Mouse (Mus musculus) adrenal gland, adult 2 months (tissue): Measurements from ENCODE around the gene Sfpq. TPM values are rescaled to one million over a fixed set of nuclear protein-coding genes. Genes with fewer than 3 reads are reported as not detected.

ENCODE experiments used
- DNase-seq: peaks from one replicate; pipeline ENCODE4 v3.0.0; 2021
- polyA plus RNA-seq: library from polyadenylated mRNA; depleted of rRNA; stranded (reverse); fragments of >200 nt; gene quantifications from 2 replicates; pipeline ENCODE4 v1.2.3, GENCODE M21; 2012
- total RNA-seq, 2 experiments: library from RNA; stranded (reverse); gene quantifications; 2 replicates each; pipeline ENCODE4 v1.2.3; 2021

Gene Sfpq
- total and polyA plus RNA-seq, 3 experiments: 67.9 to 268 (median 122) TPM

DNA sequence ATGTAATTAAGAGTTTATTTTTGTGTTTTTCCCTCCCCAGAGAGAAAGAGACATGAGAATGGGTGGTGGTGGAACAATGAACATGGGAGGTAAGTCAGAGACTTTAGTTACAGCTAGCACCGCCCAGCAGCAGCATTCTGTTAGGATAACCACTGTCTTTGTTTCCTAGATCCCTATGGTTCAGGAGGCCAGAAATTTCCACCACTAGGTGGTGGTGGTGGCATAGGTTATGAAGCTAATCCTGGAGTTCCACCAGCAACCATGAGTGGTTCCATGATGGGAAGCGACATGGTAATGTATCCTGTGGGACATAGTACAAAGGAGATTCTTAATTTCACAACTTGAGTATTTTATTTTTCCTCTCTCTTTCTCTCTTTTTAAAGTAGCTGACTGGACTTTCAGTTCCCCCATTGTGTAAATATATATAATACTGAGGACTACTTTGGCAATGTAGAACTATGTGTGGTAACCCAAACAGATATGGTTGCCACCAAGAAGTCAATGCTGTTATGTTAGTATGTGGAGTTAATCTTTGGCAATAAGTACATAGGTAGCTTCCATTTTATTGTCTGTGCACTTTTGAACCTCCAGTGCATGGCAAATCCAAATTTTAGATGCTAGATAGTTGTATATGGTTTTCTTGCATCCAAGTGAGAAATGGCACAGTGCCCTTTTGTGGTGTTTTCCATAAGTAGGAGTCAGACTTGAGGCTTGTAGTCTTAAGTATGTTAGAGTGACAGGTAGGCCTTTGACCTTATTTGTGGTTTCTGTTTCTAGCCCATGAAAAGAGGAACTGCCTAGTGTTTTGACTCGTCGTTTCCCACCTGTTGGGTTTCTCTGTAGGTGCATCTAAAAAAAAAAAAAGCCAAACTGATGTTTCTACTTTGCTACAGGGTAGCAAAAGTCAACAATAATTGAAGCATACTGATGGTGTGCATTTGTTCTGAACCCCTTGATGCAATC lies 6.4 kb downstream of the Sfpq start:
- peak; percentile 58 for DNase-seq

DNA sequence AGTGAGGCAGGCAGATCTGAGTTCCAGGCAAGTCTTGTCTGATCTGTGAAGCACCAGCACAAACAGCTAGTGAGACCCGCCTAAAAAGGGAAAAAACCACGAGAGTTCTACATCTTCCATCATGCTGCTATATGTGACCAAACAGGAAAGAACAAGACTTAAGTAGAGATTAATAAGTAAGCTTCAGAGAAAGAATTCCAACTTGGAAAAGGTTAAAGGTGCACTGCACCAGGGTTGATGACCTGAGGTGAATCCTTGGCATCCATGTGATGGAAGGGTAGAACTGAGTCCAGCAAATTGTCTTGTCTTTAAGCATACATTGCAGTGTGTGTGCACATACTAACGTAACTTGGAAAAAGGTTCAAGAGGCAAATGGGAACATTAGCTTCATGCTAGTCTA lies 16.0 kb downstream of the Sfpq start:
- DNase-seq: no peak

DNA sequence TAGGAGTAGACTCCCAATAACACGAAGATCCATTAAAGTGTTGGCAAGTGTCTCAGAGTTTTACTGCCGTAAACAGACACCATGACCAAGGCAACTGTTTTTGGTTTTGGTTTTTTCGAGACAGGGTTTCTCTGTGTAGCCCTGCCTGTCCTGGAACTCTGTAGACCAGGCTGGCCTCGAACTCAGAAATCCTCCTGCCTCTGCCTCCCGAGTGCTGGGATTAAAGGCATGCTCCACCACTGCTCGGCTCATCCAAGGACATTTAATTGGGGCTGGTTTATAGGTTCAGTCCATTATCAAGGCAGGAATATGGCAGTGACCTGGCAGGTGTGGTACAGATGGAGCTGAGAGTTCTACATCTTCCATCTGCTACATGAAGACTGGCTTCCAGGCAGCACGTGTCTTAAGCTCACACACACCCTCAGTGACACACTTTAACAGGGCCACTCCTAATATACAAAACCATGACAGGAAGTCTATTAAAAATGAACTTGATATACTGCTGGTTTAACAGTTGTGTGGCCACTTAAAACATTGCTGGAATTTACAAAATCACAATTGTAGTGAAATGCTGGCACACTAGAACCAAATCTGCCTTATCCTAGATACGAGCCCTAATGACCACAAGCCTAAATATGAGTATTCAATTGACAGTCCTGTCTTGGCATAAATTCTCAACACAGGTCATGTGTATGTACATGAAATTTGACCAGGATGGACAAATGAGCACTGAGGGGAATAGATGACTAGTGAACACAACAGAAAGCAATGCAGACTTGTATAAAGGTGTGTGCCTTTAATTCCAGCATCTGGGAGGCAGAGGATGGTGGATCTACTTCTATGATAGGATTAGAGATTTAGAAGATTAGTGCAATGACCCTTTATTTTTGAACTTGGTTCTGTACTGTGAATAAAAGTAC lies 17.0 kb downstream of the Sfpq start:
- no peak for DNase-seq

DNA sequence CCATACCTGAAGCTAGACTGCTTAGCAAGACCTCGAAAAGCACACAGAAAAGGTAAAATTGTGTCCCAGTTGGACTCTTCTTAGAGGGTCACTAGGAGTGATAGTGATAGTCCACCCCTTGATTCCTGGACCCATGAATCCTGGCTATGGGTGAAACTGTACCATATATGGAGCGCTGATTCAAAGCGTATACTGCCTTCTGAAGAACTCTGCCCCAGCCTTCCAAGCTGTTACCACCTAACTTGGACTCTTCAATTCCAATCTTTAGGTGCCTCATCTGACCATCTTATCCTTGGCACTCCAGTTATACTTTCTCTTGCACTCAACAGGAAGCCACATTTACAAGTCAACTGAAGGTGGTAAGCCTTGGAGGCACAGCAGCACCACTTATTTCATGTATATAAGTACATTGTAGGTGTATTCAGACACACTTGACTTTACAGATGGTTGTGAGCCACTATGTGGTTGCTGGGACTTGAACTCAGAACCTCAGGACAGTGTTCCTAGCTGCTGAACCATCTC lies 17.8 kb downstream of the Sfpq start:
- no peak for DNase-seq

DNA sequence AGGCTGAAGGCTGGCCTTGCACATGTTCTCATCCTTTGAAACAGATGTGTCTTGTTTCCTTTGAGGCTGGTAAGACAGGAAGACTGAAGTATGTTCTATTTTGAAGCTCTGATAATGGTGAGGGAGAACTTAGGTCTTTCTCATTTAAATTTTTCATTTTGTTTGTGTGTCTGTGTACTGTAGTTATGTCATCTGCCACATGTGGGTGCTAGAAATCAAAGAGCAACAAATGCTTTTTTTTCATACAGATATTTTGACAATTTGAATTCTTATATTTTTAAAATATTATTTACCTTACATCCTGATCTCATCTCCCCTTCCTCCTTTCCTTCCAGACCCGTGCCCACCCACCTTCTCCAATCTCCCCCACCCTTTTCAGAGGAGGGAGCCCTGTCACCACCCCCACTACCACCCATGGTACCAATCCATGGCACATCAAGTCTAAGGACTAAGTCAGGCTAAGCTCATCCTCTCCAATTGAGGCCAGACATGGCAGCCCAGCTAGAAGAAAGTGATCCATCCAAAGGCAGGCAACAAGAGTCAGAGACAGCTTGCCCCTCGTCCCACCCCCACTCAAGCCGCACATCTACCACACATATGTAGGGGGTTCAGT lies 18.9 kb downstream of the Sfpq start:
- no peak for DNase-seq

DNA sequence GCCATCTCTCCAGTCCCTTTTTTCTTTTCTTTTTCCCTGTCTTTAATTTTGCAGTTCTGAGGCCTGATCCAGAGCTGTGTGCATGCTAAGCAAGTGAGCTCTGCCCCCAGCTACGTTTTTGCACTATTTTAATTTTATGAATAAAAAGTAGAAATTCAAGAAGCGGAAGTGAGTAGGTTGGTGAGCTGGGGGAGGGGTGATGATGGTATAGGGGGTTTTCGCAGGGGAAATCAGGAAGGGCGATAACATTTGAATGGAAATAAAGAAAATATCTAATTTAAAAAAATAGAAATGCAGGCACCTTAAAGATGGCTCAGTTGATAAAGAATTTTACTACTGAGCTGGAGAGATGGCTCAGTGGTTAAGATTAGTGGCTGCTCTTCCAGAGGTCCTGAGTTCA lies 22.4 kb downstream of the Sfpq start:
- DNase-seq: no peak

DNA sequence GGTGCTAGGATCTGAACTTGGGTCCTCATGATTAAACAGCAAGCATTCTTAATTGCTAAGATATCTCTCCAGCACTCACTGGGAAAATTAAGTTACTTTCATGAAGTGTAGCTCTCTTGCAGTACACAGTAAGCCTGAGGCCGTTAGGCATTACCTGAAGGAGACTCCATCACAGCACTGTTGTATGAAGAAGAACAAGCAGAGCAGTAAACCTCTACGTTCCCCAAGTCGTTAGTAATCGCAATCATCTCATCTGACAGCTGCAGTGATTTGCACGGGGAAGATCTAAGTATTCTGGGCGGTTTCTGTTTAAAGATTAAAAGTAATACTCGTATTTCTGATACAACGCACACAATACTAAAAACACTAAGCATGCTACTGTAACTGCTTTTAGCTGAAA lies 30.0 kb downstream of the Sfpq start:
- DNase-seq: no peak

DNA sequence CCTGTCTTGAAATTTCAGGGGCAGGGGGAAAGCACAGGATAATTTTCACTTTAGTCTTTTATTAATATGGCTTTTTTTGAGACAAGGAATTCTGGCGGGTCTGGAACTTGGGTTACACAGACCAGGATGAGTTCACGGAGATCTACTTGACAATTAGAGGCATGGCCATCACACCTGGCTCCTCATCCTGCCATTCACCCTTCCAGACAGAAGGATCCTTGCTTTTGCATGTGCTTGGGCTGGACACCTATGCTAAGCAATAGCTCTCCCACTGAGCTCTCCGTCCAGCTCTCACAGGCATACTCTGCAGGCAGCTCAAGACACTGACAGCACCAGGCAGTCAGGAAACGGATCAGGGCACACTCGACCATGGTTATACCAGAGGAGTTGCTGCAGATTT lies 31.9 kb downstream of the Sfpq start:
- no peak for DNase-seq

DNA sequence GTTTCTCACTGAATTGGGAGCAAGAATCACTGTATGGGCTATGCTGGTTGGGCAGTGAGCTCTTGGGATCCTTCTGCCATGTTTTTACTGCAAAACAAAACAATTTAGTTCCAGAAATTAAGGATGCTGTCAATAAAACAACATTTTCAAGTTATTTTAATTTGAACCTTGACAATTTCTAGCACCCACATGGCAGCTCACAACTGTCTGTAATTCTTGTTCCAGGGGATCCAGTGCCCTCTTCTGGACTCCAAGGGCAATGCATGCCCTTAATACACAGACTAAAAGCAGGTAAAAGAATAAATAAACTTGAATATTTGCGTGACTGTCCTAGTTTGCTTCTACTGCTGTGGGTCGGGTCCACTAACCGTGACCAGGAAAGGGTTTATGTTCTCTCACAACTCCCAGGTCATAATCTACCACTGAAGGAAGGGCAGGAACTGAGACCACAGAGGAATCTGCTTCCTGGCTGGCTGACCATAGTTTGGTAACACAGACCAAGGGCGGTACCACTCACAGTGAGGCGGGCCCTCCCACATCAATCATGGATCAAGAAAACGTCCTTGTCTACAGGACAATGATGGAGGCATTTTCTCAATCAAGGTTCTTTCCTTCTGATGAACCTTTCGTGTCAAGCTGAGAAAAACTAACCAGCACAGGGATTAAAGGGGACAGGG lies 33.5 kb downstream of the Sfpq start:
- no peak for DNase-seq

DNA sequence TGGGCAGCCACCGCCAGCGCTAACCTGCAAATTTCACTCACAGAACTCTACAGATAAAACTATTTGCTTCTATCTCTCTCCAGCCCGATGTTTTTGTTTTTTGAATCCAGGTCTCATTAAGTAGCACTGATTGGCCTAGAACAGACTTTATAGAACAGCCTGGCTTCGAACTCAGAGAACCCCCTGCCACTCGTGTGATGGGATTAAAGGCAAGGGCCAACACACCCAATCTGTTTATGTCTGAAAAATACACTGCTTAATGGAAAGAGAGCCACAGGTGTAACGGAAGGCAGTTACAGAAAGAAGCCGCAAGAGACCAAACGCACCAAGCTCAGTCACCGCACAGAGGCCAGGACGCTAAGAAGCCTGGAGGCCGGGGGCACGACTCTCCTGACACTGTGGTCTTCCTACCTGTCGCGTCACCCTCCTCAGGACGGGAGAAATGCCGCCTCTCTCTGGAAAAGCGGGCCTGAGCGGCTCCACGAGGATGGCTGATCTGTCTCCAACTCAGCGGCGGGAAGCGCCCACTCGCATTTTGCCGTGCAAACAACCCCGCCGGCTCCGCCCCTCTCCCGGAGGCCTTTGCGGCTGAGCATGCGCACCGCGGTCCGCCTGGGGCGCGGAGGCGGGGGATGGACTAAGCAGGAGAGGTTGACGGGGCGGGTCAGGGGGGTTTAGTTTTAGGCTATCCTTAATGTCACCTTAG lies 39.6 kb downstream of the Sfpq start, which contains the start of gene Zmym1:
Gene Zmym1, minus strand, starts transcription at position 568 of the 706 bp plus-strand sequence.
- peak; percentile 95 for DNase-seq

DNA sequence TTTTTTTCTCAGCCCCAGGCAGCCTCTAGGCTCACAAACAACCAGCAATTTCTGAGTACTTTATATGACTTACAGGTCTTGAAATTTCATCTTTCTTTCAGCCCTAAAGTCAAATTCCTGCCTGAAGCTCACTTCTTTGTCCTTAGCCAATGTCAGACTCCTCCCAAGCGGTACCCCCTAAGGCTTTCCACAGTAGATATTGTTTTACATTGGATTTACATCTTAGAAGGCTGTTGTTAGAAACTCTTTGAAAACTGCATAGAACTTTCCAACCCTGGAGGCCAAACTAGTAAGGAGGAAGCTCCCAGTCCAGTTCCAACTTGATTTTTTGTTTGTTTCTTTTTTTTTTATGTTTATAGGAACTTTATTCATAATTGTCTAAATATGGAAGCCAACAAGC lies 42.9 kb downstream of the Sfpq start:
- DNase-seq: no peak

DNA sequence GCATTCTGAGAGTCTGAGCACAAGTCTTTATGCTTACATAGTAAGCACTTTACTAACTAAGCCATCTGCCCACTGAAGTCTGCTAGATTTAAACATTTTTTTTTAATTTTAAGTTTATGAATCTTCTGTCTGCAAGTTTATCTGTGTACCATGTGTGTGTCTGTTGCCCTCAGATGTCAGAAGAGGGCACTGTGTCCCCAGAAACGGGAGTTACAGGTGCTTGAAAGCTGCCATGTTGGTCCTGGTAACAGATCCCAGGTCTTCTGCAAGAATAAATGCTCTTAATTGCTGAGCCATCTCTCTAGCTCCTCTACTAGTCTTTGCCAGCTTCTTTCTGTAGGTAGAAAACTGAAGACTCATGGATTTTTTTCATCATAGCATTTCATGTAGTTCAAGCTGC lies 53.8 kb downstream of the Sfpq start:
- DNase-seq: no peak

DNA sequence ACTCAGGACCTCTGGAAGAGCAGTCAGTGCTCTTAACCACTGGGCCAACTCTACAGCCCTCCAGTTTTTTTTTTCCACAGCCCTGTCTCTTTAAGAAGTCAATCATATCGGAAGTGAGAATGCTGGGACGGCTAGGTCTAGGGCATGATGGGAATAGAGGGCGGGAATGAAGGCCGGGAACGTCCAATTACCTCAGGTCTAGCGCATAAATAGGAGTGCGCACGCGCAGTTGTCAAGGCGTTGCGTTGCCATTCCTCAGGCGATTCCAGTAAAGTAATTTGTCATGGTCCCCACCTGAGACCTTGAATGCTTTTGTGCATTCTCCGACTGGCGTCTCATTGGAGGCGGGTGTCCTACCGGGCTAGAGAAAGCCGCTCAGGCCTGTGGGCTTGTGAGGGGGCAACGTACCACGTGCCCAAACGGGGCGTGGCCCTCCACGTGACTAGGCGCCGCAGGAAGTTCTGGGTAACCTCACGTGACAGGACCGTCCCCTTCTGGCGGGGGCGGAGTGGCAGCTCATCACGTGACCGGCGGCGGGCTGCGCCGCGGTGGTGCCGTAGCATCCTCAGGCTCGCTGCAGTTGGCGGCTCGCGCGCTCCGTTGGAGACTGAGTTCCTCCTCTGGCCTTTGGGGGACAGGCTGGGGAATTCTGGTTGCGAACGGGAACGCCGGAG lies 55.9 kb downstream of the Sfpq start, which contains the start of gene Zmym6:
Gene Zmym6, plus strand, starts transcription at position 509 of the 674 bp plus-strand sequence.
- peak; percentile 96 for DNase-seq

DNA sequence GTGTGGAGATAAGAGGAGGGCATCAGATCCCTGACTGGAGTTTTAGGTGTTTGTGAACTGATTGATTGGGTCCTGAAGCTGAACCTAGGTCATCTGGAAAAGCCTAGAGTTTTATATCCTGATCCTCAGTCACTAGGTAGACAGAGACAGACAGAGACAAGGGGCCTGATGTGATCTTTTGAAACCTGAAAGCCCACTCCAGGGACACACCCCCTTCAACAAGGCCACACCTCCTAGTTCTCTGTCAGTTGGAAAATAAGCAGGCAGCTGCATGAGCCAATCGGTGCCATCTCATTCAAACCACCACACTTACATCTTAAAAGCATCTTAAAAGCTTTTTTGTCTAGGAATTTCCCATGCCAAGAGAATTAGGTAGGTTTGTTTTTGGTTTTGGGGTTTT lies 59.7 kb downstream of the Sfpq start:
- DNase-seq: no peak

DNA sequence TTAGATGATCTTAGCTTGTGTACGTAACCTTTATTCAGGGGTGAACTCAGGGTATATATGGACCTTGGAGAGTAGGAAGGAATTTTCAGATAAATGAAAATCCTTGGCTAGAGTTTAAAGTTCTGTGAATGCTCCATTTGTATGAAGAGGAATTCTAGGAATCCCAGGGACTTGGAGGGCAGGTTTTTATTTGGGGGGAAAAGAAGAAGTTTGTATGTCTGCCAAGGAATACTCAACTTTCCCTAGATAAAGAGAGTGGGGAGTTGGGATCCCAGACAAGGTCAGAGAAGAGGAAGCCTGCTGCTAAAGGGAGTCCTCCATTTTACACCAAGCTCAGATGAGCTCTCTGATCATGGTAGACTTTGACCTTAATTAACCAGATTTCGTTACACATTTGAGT lies 62.0 kb downstream of the Sfpq start:
- DNase-seq: no peak

DNA sequence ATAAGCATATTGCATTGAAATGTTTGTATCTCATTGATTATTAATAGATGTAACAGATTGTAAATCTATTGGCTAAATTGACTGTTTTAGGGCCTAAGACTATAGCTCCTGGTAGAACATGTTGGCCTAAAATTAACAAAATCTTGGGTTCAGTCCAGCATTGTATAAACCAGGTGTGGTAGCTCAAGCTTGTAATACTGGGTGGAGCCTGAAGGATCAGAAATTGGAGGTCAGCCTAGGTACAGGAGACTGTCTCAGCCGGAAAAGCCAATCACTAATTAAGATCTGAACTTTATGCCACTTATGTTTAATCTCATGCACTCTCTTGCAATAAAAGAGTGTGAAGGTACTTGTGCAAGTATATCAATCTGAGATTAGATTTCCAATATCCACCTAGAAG lies 64.6 kb downstream of the Sfpq start:
- DNase-seq: no peak
